Mouse (Mus musculus) lung, postnatal 25 days (tissue): ENCODE measurements around the gene Hspe1.
"Not testable (repeated sequence)": the region's sequence is repeated elsewhere in the genome, so short reads cannot be mapped to it uniquely, and the experiment has no call there.

Source experiments
- DNase-seq: peaks from one replicate; pipeline ENCODE4 v3.0.0; 2022; ENCODE audit warnings: low spot score

The Hspe1 gene

GRCm38 (mm10) chr1:55085781-55086366, 2.1 kb upstream of the Hspe1 start:
- DNase-seq = no peak

GRCm38 (mm10) chr1:55086868-55087400, 998 bp upstream of the Hspe1 start:
- no peak for DNase-seq

GRCm38 (mm10) chr1:55087401-55087904, 479 bp upstream of the Hspe1 start:
- no peak for DNase-seq

GRCm38 (mm10) chr1:55088611-55089497, 922 bp downstream of the Hspe1 start:
- DNase-seq = no peak

- no peak for DNase-seq
Measured at GRCm38 (mm10) chr1:55089498-55090064, 1.6 kb downstream of the Hspe1 start.

GRCm38 (mm10) chr1:55092056-55092455, 4.1 kb downstream of the Hspe1 start:
- no peak for DNase-seq

GRCm38 (mm10) chr1:55092469-55092868, 4.5 kb downstream of the Hspe1 start:
- no peak for DNase-seq

GRCm38 (mm10) chr1:55106919-55107585, 19.1 kb downstream of the Hspe1 start:
- DNase-seq = no peak

- DNase-seq = no peak
Measured at GRCm38 (mm10) chr1:55107644-55108043, 19.7 kb downstream of the Hspe1 start.

GRCm38 (mm10) chr1:55108473-55108872, 20.5 kb downstream of the Hspe1 start:
- DNase-seq = no peak

GRCm38 (mm10) chr1:55109066-55109766, 21.3 kb downstream of the Hspe1 start:
- no peak for DNase-seq

GRCm38 (mm10) chr1:55123046-55123445, 35.1 kb downstream of the Hspe1 start:
- DNase-seq = no peak

- DNase-seq = no peak
Measured at GRCm38 (mm10) chr1:55123561-55123960, 35.6 kb downstream of the Hspe1 start.

- not testable (repeated sequence) for DNase-seq
Measured at GRCm38 (mm10) chr1:55124136-55124535, 36.2 kb downstream of the Hspe1 start.

GRCm38 (mm10) chr1:55129716-55130115, 41.8 kb downstream of the Hspe1 start:
- no peak for DNase-seq

- DNase-seq = no peak
Measured at GRCm38 (mm10) chr1:55130190-55130916, 42.4 kb downstream of the Hspe1 start.

- peak; percentile 92 for DNase-seq
Measured at GRCm38 (mm10) chr1:55130943-55131401, 43.0 kb downstream of the Hspe1 start, which contains the start of gene Mob4. Gene Mob4, plus strand, starts transcription at chr1:55131231.

GRCm38 (mm10) chr1:55131424-55132014, 43.6 kb downstream of the Hspe1 start:
- DNase-seq = peak; percentile 48

GRCm38 (mm10) chr1:55132308-55132707, 44.4 kb downstream of the Hspe1 start:
- no peak for DNase-seq

GRCm38 (mm10) chr1:55133173-55133572, 45.2 kb downstream of the Hspe1 start:
- no peak for DNase-seq
